Mouse (Mus musculus) kidney, adult 2 months (tissue): ENCODE data around the gene Eprs.

Experiments used
- CTCF ChIP-seq: fragments of 200-500 bp; conservative IDR thresholded peaks from 2 replicates; pipeline ENCODE4 v1.5.1; 2011; ENCODE audit warnings: low read depth, mild to moderate bottlenecking, control low read depth, low read length, moderate library complexity, mixed read lengths; ENCODE audit not compliant: insufficient read depth, insufficient read length
- POLR2A ChIP-seq: fragments of 200-500 bp; IDR thresholded peaks from one replicate; pipeline ENCODE4 v1.6.1; 2011; ENCODE audit warnings: low read depth, low read length, control low read depth

- TF ChIP-seq POLR2A, result no peak
- no peak for TF ChIP-seq CTCF
These were observed 20.4 kb upstream of the Eprs start for GRCm38 (mm10) chr1:185342441-185342840.
